Mouse (Mus musculus) frontal cortex, adult 2 months (tissue): ENCODE measurements around the gene 3110082I17Rik. TPM values are rescaled to one million over a fixed set of nuclear protein-coding genes. Genes with fewer than 3 reads are reported as not detected.

Experiments used
- DNase-seq, 2 experiments: peaks; one replicate each; pipeline ENCODE4 v3.0.0; 2022; ENCODE audit warnings: low spot score in 1 of 2; ENCODE audit errors: extremely low spot score in 1 of 2
- polyA plus RNA-seq: library from polyadenylated mRNA; depleted of rRNA; stranded (reverse); fragments of >200 nt; gene quantifications from 2 replicates; pipeline ENCODE4 v1.2.3, GENCODE M21; 2012

3110082I17Rik gene
- polyA plus RNA-seq, 1 experiment: 14.7 TPM

DNA sequence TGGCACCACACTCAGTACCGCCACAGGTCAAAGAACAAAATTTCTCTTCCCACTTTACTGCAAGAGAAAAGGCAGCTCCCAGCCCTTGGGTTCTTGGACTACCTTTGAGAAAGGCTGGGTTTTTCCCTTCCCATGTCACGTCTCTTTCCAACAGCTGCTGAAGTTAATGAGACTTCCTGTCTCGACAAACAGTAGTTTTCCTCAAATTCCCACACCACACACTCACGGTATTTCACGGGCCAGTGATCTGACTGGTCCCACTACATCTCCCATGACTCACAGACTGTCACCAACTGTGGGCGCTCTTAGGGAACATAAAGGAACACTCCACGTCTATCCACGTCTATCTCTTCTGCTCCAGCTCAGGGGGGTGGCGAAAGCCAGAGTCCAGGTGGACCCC is 35.1 kb downstream of the 3110082I17Rik start:
- DNase-seq: no peak

DNA sequence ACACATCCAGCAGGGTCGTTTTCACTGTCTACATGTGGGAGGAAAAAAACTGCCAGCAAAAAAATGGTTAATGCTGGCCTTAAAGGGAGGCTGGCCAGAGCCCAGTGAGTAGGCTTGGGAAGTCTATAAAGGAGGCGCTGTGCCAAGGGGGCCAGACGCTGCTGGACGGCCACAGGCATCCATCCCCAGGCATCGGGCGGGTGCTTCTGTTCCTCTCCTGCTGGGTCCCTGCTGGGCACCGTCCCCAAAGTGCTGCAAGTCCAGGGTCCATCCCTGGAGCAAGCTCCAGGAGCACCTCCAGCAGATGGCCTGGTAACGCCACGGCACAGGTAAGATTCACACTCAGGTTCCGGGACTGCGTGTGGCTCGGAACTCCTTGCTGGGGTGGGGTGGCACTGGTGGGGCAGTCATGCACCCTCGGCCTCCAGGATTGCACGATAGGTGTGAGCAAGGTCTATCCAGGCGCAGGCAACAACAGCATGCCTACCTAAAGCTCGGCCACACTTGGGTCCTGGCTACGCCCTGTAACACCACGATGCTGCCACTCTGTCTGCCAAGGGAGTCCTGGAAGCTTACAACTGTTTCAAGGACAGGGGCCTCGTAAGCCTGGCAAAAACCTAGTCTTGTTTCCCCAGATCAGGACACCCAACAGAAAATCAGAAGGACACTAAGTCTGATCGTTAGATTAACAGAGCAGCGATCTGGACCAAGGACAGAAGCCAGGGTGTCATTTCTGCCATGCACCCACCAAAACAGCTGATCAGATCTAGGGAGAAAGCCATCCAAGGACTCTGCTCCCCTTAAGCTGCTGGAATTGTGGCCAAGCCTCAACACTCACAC is 37.1 kb downstream of the 3110082I17Rik start, which contains the start of gene Gper1:
Gper1 (plus strand) TSS at position 126 of the 840 bp plus-strand sequence.
- DNase-seq: no peak

DNA sequence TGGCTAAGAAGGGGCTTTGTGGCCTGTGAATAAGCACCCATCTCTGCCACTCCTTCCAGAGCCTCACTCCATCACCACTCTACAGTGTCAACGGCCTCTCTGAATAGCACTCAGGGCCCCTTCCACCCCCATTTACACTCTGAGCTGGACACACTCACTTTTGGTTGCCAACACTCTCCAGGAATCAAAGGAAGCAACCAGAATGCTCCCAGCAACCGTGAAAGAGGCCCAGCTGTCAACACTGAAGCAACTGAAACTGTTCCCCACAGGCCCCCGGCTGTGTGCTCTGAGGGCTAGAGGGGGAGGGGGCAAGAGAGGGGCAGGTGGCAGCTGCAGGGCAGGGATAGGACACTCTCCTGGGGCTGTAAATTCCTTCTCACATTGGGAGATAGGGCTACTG is 41.7 kb downstream of the 3110082I17Rik start:
- DNase-seq: no peak

DNA sequence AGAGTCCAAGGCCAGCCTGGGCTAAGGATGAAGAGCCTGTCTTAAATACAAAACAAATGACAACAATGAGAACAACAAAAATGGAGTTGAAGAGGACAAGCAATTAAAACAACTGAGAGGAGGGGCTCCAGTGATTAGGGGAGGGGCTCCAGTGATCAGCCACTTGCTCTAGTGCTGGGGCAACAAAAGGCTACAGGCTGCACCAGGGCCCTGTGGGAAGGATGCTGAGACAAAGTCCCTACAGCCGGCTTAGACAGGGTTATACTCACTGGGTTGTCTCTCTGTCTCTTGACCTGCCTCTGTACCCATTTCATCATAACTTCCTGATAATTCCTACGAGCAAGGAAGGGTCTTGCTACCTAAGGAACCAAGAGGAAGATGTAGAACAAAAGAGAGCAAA is 42.2 kb downstream of the 3110082I17Rik start:
- DNase-seq: no peak

DNA sequence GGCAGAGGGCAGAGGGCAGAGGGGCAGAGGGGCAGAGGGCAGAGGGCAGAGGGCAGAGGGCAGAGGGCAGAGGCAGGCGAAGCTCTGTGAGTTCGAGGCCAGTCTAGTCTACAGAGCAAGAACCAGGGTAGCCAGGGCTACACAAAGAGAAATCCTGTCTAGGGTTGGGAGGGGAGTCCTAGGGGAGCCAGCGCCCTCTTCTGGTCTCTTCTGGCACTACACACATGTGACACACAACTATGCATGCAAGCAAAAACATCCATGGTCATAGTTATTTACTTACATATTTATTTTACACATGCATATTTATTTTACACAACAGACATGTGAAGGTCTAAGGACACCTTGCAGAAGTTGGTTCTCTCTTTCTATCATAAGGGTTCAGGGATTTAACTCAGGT is 42.8 kb downstream of the 3110082I17Rik start:
- no peak for DNase-seq

DNA sequence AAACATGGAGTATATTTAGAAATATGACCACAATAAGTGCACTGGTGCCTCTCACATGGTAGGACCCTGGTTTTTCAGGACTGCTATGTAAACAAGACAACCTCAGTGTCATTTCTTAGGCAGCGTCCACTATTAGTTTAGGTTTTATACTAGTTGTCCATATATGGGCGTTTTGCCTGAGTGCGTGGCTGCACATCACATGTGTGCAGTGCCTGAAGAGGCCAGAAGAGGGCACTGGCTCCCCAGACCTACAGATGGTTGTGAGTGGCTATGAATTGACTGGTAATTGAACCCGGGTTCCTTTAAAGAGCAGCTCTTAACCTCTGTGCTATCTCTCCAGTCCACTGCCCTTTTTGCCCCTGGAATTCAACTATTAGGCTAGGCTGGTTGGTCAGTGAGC is 43.4 kb downstream of the 3110082I17Rik start:
- DNase-seq: no peak

DNA sequence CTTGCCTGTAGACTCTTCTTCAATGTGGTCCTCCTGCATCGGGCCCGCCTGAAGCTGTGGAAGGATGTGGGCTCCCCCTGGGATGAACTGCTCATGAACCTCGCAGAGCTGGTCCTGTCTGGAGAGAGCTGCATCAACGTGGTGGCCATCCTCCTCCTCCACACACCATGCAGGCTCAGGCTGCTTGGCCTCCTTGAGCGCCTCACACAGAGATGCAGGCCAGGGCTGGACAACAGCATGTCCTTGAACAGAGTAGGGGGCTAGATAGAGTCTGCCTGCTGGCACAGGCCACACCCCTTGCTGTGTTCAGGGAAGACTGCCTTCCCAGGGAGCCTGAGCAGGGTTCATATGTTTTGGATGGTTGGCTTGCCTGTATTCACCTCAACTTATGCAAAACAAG is 45.3 kb downstream of the 3110082I17Rik start:
- DNase-seq: no peak

DNA sequence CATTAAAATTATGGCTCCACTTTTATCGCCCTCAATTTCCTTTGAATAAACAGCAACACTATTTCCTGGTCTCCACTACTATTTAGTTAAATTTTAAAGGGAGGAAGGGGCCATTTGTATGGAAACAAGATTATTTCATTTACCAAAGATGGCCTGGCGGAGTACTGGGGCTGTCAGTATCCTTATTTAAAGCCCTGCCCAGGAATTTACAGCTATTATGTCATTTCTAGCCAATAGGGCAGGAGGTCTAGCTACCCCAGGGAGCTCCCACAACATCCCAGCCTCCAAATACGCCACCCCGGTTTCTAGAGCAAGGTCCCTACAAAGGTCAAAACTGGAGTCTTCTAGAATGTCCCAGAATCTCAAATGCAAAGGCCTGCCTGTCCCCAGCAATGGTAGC is 46.8 kb downstream of the 3110082I17Rik start:
- no peak for DNase-seq

DNA sequence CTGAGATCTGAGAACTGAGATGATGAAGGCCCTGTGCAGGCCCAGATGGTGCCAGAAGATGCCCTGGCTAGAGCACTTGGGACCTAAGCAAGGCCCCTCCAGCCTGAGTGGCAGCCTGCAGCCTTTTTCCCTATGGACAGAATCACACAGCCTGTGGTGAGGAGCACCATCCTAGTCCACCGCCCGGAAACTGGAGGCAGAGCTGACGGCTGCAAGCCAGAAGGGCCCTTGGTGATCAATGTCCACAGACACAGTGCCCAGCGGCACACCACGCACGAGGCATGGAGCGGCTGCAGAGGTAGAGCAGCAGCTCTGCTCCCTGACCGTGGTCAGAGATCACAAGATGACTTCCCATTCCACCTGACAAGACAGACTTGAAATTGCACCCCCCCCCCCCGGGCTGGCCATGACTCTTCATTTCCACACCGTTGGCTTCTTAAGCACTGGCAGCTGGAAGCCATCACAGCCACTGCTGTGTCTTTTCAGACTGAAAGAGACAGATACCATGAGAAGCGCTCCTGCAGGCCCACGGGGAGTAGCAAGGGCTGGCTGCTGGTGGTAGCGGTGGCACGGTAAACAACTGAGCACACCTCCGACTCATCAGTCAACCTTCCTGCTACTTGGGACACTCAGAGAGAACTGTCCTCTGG is 48.5 kb downstream of the 3110082I17Rik start:
- no peak for DNase-seq

DNA sequence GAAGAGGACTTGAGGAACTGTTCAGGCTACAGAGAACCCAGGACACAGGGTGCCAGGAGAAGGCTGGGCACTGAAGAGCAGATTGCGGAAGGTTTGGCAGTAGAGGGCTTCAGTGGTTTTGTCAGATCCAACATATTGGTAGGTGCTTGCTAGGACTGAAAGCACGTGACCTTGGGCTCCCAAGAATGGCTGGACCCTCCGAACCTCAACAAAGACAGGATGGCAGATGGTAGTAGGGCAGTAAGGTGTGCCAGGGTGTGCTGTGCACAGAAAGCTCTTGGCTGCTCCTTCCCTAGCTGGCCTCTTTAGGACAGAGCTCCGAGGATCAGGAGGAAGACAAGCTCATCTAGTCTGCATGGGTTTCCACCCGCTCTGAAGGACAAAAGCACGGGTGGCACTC is 49.2 kb downstream of the 3110082I17Rik start:
- no peak for DNase-seq

DNA sequence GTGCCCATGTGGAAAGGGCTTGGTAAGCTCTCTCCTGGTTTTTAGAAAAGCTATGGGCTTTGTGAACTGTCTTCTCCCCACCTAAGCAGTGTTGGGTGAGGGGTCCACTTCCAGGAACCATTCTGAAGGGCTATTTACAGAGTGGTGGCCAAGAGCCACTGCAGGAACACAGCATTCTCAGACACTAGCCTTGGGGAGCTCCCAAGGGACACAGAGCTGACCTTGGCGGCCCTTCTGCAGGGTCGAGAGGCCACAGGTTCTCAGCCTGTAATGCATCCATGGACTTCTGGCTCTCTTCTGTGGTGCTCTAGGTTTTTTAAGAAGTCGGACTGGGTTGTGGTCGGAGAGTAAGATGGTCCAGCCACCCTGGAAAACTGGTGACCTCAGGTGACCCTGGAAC is 50.3 kb downstream of the 3110082I17Rik start:
- DNase-seq: no peak

DNA sequence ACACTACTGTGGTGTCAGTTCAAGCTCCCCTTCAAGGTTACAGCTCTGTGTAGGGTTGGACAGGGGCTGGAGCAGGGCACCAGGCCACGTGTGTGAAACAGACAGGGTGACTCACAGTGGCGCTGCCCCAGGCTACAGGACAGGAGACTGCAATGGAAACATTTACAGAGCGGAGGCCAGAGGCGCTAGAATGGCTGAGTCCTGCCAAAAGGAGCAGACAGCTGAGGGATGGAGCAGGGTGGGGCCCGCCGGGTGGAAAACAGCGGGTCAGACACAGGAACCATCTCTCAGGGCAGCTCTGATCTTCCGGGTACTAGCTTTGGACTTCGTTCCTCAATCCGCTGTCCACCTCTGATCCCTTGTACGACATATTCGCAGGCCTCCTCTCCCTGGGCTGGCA is 50.9 kb downstream of the 3110082I17Rik start:
- DNase-seq: no peak

DNA sequence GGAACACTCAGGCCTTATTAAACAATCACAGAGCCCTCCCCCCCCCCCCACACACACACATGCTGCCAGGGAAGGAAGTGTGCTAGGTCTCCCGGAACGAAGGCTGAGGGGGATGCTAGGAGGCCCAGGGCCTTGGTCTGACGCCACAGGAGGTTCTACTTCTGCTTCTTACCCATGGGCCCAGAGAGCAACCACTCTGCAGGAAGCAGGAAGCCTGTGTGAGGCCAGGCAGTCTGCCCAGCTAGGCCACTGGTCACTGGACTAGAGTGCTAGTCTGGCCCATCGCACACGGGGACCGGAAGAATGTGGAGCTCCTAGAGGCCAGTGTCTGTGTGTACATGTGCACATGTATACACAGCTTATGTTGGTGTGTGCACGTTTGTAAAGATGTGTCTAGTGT is 51.8 kb downstream of the 3110082I17Rik start:
- no peak for DNase-seq

DNA sequence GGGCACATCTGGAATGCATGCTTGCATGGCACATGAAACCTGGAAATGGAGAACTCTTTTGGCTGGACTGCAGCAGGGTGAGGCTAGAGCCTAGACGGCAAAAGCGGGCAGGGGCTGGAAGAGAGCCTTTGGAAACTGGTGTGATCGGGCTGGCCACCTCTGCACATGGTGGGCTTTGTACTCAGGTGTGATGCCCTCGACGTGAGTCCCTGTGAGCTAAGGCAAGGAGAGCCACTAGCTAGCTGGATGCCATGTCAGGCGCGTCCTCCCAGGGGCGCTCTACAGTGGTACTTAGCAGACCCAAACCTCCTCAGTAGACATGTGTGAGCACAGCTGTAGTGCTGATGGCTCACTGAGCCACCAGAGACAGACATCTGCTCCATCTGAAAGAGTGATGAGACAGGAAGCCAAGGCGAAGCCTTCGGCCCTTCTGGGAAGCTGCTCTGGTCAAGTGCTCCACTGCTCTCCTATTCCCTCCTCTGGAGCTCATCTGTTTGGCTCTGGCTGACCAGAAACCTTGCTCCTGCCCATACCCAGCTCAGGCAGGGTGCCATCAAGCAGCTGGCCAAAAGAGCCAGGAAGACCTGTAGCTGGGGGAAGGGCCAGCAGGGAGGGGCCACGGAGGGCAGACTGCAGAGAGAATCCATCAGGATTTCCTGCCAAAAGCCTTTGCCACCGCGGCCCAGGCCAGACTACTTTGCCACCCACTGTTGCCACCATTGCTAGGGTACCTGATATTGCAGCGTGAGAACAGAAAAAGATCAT is 53.0 kb downstream of the 3110082I17Rik start:
- no peak for DNase-seq

DNA sequence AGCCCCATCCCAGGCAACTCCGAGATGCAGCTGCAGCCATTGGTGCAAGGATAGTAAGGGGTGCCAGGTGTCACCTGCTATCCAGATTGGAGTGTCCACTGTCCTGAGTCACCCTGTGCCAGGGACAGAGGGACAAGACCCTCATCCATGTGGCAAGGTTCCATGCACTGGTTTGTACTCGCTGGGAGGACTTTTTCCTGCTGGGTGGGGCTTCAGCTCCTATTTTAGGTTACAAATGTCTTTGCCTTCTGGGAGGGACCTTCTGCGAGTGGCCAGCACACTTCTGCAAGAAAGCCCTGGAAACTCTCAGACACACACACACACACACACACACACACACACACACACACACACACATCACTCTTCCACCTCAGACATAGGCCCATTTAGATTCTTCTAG is 54.4 kb downstream of the 3110082I17Rik start:
- DNase-seq: no peak

DNA sequence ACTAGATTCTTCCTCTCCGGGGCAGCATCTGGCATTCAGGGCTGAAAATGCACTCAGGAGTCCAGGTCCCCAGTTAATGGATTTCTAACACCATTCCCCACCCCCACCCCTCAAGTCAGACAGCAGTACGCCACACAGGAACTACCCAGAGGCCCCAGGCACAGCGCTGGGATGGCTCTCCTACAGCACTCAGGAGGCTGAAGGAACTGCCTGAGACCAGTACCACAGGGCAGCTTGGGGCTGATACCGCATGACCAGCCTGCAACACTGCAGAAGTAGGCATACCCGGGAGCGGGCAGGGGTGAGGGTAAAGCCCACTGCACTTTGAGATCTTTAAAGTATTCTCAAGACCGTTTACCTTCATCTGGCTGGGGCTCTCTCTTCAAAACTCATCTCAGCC is 54.8 kb downstream of the 3110082I17Rik start:
- DNase-seq: no peak

DNA sequence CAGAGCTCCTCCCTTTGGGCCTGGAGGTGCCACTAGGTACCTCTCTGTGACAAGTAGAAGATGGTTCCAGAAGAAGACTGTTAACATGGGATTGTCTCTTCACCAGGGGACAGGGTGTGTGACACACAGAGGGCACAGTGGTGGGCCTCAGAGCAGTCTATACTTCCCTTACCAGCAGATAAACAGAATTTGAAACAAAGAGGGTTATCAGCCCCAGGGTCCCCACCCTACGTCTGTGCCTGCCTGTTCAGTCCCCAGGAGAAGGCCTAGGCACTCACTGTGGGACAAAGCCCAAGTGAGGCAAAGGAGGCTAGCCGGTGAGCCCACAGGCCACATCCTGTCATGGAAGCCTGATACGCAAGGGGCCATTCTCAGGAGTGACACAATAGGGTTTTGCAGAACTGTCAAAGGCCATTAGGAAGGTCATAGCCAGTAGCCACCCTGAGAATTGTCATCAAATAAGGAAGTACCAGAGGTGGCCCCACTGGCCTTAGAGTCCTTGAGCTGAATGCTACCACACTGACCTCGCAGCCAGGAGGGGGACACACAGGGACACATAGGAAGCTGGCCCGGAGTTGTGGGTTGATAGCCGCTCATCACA is 55.4 kb downstream of the 3110082I17Rik start, which contains the start of gene C130050O18Rik:
C130050O18Rik (plus strand) TSS at position 480 of the 601 bp plus-strand sequence.
- no peak for DNase-seq

DNA sequence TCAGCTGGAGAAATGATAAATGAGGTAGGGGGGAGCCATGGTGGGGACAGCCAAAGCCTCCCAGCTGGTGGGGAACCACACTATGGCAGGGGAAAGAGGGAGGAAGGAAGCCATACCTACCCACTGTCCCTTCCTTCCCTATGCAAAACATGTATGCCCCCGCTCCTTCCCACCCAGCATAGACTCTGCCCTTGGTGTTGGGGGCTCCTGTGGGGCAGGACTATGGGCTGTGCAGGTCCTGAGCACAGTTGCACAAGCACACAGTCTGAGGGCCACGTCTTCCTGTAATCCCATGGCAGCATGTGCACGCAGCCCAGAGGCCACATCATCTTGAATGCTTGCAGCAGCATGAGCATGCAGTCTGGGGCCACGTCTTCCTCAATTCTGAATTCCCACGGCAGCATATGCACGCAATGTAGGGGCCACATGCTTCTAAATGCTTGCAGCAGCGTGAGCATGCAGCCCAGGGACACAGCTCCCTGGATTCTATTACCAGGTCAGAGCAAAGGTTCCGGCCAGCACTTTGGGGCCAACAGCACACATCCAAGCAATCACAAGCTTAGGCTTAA is 56.6 kb downstream of the 3110082I17Rik start:
- DNase-seq: no peak

DNA sequence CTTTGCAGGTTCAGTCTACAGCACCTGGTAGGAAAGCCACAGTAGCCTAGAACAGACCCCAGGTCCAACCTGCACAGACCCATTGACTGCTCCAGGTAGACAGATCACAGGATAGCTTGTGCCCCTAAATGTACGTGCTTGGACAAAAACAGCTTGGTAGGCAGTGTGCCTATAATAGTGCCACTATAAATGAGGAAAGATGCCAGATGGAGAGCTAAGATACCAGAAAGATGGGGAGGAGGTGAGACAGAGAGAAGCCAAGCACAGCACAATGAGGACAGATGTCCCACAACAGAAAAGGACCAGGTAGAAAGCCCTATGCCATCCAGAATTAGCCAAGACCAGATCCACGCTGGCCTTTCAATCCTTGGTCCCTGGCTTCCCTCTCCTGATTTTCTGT is 58.2 kb downstream of the 3110082I17Rik start:
- DNase-seq: no peak

DNA sequence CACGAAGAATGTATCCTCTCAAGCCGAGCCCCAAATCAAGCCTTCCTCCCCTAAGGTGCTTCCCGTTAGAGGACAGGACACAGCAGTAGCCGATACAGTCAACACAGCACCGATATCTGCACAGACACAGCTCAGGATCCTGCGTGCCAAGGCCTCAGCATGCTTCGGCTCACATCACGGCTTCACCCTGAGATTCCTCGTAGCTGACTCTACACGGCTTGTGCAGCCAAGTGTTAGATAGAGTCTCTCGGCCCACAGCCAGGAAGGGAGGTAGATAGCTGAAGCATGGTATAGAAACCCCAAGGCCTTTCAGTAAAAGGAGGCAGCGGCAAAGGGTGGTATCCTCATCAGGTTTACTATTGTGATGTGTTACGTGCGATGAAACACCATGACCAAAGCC is 60.3 kb downstream of the 3110082I17Rik start:
- no peak for DNase-seq

DNA sequence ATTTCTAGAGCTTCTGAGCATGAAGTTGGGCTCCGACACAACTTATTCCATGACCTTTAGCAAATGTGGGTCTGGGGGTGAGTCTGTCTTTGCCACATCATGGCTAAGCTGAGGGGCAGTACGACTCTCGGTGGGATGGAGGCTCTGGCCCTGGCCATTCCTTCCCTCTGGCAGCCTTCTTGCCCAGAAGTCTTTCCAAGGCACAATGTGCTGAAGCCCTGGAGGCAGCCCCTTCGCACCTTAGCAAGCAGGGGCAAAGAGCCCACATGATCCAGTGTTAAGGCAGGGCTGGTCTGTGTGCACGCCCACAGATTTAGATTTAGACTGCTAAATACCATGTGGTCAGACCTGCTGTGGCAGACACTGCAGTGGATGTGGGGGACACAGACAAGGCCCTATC is 61.5 kb downstream of the 3110082I17Rik start:
- no peak for DNase-seq
